Mouse (Mus musculus): Measurements from ENCODE around the gene Aqp5.

The Aqp5 gene

DNA sequence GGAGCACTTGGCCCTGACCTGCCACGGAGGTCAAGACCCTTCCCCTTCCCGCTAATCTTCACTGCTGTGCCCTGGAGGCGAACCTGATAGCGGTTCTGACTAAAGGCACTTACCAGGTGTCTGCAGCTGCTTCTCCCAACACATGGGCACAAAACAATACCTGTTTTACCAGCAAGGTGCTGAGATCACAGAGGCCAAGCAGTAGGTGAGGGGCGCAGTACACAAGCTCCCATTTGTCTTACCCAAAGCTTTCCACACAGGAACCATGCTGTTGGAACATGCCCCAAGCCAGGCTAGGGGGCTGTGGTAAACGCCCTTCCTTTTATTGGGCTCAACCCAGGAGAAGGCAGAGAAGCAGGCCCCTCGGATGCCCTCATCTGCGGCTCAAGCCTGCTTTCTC lies 7.0 kb downstream of the Aqp5 start:
- DNase-seq = no peak

- no peak for DNase-seq
Measured at GRCm38 (mm10) chr15:99599245-99600070, 8.9 kb downstream of the Aqp5 start.

- DNase-seq = no peak
Measured at GRCm38 (mm10) chr15:99600986-99601822, 10.6 kb downstream of the Aqp5 start, which contains the start of gene Aqp6. Aqp6 (plus strand) TSS chr15:99601400.

- no peak for DNase-seq
Measured at GRCm38 (mm10) chr15:99601823-99602120, 11.2 kb downstream of the Aqp5 start.

DNA sequence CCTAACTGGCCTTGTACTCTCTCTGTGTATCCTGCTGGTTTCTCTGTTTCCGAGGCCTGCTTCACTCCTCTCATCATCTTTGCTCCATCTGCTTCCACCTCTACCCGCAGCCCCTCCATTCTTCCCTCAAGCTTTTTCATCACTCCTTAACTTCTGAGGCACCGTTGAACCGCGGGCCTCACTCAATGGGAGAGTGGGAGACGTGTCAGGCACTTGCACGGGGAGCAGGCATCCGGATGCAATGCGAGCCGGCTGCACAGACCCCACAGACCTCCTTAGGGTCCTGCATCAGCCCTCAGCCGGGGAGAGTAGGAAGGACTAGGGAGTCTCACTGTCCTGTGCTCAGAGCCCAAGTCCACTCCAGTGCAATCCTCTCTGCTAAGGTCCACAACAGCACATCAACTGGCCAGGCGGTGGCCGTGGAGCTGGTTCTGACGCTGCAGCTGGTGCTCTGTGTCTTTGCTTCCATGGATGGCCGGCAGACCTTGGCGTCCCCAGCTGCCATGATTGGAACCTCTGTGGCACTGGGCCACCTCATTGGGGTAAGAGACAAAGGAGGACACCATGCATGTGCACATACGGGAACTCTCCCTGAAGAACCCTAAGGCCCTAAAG lies 11.7 kb downstream of the Aqp5 start:
- DNase-seq = no peak

GRCm38 (mm10) chr15:99603216-99603615 lies 12.6 kb downstream of the Aqp5 start:
- DNase-seq = no peak

GRCm38 (mm10) chr15:99605595-99605994 lies 15.0 kb downstream of the Aqp5 start:
- no peak for DNase-seq

DNA sequence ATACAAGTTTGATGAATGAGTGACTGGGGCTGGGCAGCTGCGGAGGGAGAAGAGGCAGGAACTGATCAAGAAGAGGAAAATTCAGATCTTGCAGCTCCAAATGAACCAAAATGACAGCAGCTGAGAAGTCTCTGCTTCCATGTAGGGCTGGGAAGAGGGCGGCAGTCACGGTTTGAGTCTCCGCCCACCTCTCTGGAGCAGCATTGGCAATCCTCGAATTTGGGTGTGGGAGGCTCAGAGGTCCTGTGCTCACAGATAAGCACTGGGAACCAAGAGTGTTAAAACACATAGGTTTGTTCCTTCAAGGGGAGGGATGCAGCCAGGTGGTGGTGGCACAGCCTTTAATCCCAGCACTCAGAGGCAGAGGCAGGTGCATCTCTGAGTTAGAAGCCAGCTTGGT lies 15.9 kb downstream of the Aqp5 start:
- DNase-seq = no peak

GRCm38 (mm10) chr15:99607388-99608113 lies 17.0 kb downstream of the Aqp5 start:
- no peak for DNase-seq

DNA sequence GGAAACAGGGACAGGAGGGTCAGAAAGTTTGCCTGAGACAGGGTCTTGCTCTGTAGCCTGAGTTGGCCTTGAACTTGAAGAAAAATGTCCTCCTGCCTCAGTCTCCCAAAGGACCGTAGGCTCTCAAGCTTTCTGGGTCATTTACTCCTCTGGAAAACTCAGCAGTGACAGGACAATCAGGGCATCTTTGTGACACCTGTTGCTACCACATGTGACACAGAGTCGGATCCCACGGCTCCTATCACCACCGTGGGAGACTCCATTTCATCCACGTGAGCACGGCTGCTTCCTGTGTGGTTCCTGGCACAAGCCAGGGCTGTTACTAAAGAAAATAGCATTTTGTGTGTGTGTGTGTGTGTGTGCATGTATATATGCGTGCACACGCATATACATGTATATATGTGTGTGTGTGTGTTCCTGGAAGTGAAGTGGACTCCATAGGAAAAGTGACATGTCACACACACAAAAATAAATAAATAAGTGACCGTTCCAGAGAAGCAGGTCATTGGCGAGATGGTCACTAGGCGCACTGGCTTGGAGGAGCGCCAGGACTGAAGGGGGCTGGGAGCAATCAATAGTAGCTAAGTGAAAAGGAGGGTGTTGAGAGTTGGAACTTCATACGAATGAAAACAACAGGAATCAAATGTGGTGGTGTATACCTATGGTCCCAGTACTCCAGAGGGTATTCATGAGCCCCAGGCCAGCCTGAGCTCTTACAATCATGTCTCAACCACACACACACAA lies 18.0 kb downstream of the Aqp5 start:
- DNase-seq = no peak

- DNase-seq = no peak
Measured at GRCm38 (mm10) chr15:99611563-99611962, 21.0 kb downstream of the Aqp5 start.

GRCm38 (mm10) chr15:99614273-99614672 lies 23.7 kb downstream of the Aqp5 start:
- DNase-seq = no peak

- no peak for DNase-seq
Measured at GRCm38 (mm10) chr15:99614753-99615152, 24.2 kb downstream of the Aqp5 start.

GRCm38 (mm10) chr15:99615246-99615645 lies 24.7 kb downstream of the Aqp5 start:
- DNase-seq = no peak

- no peak for DNase-seq
Measured at GRCm38 (mm10) chr15:99618595-99618994, 28.0 kb downstream of the Aqp5 start.

DNA sequence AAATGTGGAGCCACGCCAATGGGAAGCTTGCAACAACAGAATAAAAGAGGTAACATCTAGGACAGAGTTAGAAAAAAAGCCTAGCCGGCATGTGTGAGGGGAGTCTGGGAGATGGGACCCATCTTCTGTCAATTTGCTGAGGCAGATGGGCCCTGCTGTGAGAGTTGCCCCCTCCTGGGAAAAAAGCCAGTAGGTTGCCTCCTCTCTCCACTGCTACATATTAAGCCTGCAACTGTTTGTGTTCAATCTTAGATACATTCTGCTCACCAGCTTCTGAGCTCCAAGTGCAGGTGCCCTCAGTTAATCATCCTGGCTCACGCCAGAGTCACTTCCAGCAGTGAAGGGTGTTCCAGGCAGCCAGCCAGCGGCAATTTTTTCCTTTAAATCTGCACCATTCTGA lies 29.2 kb downstream of the Aqp5 start:
- no peak for DNase-seq

DNA sequence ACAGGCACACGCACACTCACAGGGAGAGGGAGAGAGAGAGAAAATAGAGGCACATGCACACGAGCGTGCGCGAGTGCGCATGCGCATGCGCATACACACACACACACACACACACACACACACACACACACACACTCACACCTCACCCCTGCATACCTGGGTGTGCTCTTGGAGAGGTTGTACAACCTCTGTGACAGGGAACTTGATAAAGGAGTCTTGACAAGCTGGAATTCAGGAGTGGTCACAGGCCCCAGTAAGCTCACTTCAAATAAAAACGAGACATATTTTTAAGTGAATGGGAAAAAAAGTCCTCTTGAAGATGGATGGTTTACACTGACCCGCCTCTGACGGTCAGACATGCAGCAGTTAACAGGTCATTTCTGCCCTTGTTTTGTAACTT lies 31.5 kb downstream of the Aqp5 start:
- DNase-seq = no peak

DNA sequence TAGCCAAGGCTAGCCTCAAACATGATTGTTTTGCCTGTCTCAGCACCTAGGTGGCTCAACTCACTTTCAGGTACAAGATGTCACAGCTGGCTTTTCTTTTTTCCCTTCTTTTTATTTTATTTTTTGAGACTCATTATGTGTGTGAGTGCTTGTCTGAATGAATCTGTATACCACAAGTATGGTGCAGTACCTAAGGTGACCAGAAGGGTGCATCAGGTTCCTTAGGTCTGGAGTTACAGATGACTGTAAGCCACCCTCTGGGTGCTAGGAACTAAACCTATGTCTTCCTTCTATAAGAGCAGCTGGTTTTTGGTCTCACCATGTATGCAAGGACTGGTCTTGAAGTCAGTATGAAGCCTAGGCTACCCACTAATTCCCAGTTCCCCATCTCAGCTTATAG lies 41.0 kb downstream of the Aqp5 start:
- no peak for DNase-seq

DNA sequence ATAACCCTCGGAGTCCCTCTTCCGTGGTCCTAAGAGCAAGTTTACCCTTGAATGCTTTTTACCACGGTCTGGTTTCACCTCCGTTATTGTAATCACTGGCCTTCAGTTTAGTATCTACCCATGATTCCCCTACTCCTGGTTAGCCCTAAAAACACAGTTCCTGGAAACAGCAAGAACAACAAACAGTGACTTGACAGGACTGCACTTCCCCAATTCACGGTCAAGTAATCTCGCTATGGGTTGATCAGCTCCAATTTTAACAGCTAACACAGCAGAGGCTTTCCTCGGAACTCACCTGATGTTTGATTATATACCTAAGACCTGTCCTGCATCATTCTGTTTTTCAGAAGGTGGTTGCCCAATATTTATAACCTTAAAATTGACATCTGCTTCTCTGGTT lies 44.1 kb downstream of the Aqp5 start:
- DNase-seq = no peak

GRCm38 (mm10) chr15:99637405-99638123 lies 47.0 kb downstream of the Aqp5 start:
- no peak for DNase-seq

DNA sequence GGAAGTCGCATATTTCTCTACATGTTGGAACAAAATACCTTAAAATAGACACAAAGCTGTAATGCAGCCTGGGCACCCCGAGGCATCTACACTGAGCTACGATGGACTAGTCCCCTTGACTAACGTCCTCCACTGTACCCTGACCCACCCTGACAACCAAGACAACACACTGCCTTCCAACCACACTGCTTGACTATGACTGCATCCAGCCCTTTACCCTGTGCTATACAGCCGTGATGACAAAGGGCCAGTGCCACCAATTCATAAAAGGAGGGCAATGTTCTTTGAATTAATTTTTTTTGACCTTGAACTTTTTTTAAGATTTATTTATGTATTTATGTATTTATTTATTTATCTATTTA lies 47.5 kb downstream of the Aqp5 start:
- no peak for DNase-seq

DNA sequence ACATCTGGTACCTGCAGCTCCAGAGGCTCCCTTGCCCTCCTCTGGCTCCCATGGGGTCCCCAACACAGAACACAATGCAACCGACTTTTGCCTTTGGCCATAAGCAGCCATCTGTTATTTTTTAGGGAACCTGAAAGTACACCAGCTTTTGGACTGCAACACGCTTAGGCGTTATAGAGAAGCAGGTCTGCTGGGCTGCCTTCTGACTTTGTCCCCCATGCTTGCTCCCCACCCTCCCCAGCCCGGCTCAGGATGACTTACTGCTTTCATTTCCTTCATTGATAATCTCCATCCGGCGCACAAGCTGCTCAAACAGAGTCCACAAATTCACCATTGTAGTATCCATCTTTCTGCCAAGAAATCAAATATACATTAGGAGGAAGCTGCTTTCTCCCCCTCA lies 52.0 kb downstream of the Aqp5 start:
- no peak for DNase-seq
